Mouse (Mus musculus) lung, postnatal 0 days (tissue): ENCODE results near the gene Olfr323.

Experiments
- CTCF ChIP-seq: IDR thresholded peaks from 2 replicates; pipeline ENCODE4 v1.5.1; 2016; ENCODE audit warnings: antibody characterized with exemption, mild to moderate bottlenecking
- EP300 ChIP-seq: IDR thresholded peaks from 2 replicates; pipeline ENCODE4 v1.6.1; 2016; ENCODE audit warnings: antibody characterized with exemption, mild to moderate bottlenecking, control low read depth

- TF ChIP-seq EP300, result no peak
- no peak for TF ChIP-seq CTCF
Observed at GRCm38 (mm10) chr11:58597837-58598236, 32.5 kb downstream of the Olfr323 start.
